Mouse (Mus musculus): ENCODE results near the gene Tmc5.

The Tmc5 gene

DNA sequence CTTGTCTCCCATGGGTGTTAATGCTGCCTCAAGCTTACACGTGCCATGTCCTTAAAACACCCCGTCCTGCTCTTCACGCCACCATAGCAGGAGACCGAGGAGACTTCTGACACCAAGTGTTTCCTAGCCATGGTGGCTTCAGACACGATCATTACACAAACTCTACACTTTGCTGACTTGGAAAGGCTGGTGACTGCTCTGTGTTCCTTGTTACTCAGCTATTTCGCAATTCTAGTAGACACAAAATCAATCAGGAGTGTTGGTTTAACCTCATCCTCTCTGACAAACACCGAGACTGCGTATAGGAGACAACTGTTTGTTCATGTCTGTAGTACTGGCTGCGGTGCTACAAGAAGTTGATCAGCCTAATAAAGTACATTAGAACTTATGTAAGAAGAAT lies 101.8 kb downstream of the Tmc5 start:
- no peak for DNase-seq

DNA sequence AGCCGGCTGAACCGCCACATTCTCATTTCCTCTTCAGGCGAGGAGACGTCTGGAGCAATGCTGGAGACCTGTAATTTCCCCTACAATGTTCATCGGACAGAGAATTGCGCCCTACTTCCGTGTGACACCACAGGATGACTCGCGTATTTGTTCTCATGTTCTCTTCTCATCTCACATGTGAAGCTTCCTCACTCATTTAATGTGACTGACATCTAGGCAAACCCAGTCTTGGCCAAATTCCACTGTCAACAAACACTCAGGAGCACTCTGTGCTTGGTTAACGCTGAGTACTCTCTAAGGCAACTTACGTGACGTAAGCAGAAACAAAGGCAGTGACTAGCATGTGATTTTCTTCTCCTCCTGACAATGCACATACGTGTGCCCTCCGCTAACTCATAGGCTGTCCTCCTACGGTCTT lies 106.1 kb downstream of the Tmc5 start:
- DNase-seq: peak; percentile 69

DNA sequence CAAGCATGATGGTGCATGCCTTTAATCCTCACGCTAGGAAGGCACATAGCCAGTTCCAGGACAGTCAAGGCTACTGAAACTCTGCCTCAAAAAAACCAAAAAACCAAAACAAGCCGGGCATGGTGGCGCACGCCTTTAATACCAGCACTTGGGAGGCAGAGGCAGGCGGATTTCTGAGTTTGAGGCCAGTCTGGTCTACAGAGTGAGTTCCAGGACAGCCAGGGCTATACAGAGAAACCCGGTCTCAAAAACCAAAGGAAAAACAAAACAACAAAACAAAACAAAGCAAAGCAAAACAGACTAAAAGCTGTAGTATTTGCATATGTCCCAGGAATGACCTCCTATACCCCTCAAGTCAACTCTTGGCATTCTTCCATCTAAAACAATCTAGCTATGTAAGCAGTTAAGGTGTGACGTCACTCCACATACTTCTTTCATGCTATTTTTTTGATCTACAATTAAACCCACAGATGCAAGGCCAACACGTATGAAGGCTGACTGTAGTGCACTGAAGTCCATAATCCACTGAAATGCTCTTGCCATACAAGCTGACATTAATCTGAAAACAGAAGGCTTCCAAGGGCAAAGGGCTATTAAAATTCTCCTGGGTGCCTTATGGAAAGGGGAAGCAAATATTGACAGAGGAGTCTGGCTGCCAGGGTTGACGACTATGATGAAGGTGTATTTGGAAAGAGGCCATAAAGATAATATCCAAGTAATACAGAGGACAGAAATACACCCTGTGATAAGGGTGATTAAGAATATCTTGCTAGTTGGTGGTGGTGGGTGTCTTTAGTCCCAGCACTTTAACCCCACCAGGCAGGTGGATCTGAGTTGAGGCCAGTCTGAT lies 107.1 kb downstream of the Tmc5 start:
- no peak for DNase-seq

DNA sequence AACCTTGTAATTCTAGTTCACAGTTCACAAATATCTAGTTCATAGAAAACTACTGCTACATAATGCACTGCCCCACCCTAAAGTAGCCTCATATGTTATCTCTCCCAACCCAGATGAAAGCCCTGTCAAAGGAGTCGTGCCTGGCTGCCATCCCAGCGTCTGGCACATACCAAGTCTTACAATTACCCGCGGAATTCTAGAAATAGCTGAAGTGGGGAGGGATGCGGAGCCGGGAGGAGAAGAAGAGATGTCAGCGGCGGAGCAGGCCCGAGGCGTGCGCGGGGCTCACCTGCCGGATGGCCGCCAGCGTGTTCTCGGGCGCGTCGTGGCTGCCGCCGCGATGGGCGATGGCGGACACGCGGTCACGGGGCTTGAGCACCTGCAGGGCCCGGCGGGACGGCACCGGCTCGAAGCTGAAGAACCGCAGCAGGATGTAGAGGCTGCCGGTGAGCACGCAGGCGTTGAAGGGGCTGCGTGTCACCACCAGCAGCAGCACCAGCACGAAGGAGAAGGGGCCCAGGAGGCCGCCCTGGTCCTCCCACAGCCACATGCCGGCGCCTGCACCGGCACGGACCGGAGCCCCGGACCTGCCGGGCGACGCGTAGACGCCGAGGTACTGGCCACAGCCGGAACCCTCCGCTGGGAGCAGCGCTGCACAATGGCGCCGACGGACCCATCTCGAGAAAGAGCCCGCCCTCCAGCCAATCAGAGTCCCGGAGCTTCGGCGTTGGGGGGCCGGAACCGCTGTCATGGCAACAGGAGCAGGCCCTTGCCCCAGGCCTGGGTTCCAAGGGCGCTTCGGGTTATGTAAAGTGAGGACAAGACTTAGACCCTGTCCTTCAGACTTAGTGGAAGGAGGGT lies 108.2 kb downstream of the Tmc5 start, which contains the start of gene Gde1:
Gene Gde1 (minus strand): TSS at position 678 of the 861 bp plus-strand sequence.
- peak; percentile 95 for DNase-seq

DNA sequence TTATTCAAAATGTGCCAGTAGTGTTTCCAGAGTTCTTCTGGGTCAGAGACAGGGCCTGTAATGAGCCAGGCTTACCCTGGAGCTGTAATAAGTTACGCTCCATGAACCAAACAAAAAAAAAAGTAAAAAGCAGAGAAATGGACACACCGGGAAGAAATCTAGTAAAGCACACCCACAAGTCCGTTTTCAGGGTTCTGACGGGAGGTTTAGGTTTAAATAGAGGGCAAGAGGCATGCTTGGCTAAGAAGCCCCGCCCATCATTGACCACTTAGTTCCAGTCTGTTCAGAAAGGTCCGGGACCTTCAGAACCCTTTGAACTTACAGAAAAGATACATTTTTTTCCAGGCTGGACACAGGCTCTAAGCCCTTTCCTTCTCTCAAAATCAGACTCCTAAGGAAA lies 109.0 kb downstream of the Tmc5 start:
- no peak for DNase-seq

DNA sequence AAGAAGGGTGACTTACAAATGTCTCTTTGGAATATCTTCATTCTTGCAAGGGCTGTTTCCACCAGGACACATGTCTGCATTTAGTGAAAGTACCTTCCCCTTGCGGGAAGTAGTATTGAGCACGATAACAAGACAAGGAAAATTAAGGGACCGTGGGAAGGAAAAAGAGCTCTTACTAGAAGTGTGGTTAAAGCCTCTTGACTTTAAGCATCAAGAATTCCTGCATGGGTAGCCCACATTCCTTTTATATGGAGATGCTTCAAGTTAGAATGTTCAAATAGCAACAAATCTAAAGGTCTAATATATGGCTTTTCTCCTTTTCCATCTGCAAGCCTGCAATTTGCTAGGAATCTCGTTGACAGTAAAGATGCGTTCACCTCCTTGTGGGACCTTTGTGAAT lies 109.4 kb downstream of the Tmc5 start:
- no peak for DNase-seq

DNA sequence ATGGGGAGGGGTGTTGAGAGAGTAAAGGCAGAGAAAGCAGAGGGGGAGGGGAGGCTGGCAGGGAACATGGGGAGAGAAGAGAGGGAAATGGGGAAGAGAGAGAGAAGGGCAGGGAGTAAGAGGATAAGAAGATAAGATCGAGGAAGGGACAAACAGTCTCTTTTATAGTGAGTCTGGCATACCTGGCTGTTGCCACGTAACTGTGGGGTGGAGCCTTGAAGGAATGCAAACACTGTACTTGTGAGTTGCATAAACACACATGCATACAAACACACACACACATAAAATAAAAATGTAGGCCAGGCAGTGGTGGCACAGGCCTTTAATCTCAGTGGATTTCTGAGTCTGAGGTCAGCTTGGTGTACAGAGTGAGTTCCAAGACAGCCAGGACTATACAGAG lies 110.1 kb downstream of the Tmc5 start:
- peak; percentile 34 for DNase-seq

DNA sequence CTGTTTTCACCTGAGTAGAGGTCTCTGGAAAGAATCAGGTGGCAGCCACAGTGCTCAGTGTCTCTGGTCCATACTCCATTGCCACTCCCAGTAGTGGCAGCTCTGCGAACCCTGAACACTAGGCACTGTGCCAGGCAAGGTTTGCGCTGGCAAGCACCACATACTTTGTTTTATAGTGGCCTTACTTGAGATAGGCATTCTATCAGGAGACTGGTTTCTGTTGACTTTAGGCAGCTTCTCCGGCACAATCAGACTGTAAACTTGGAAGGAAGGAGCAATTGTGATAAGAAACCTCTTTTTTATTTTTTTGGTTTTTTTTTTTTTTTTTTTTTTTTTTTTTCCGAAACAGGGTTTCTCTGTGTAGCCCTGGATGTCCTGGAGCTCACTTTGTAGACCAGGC lies 110.9 kb downstream of the Tmc5 start:
- DNase-seq: no peak

DNA sequence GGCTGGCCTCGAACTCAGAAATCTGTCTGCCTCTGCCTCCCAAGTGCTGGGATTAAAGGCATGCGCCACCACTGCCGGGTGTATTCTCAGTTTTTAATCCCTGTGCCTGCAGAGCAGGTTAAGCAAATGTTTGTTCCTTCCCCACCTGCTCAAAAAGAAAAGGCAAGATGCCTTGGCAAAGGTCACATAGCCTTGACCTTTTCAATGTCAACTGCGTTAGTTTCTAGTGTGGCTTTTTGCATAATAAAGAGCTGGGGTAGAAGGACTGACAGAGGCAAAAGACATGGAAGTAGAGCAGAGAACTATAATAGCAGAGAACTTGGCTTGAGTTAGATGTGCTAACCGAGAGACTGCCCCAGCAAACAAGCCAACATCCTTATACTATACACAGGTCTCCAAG lies 113.7 kb downstream of the Tmc5 start:
- no peak for DNase-seq

DNA sequence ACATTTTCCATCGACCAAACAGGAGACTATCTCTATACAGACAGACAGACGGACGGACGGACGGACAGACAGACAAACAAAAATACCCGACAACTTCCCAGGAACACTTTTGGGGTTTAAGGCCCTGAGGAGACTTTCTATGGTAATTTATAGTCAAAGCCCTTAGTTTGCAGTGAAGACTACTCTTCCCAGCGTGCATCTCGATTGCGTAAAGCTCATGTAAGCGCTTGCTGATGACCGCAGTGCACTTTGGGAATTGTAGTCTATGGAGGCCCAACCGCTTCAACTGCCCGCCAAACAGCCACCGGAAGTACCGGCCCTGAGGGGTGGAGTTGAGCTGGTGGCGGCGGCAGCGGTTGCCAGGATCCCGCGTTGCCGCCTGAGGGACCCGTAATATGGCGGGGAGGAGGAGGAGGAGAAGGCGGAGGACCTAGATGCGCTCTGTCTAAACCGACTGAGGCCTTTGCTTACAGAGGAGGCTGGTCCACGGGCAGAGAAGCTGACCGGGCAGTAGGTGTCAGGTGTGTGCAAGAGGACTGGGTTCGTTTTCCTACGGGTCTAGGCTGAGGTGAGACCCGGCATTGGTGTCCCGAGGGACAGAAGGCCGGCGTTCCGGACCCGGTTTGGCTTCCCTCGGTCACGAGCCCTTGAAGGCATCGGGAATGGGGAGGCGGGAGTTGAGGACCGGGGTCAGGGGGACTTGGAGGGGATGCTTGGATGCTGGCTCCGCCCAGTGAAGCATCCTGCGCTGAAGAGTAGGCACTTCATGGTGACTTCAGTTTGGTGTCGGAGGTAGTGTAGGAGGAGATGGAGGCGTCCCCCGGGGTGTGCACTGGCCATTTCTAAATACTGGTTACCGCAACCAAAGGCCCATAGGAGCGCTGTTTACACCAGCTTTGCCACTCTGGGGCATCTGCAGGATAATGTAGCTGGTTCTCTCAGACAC lies 115.4 kb downstream of the Tmc5 start, which contains the start of gene Ccp110:
Gene Ccp110 (plus strand): TSS at position 325 of the 946 bp plus-strand sequence.
- DNase-seq: peak; percentile 97

DNA sequence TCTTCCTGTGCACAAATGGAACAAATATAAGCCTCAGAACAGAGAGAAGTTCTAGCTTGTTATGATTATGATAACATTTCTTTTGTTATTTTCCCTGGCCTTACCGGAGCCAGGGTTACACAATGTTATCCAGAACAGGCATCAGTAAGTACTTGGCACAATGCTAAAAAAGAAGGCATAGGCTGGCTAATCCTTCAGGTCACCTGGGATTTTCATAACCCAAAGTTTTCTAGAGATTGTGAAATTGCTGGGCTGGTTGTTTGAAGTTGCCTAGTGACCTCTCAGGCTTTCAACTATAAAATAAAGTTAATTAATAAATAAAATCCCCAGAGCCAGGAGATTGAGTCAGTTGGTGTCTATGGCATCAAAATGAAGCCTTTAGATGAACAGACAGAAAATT lies 117.8 kb downstream of the Tmc5 start:
- DNase-seq: no peak

DNA sequence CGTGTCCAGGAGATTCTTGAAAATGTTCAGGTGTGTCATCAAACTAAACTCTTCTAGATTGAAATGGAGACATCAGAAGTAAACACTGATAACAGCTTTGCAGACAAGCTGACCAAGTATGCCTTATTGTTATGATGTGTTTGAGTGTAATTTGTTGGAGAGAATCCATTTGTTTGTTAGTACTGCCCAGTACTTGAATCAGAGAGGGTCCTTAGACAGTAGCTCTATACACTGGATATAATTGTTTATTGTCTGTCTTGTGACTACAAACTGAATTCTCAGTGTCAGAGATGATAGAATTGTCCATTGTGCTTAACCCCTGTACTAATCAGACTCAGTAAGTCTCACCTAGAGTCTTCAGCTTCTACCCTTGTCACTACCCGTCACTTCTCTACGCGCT lies 121.0 kb downstream of the Tmc5 start:
- no peak for DNase-seq

DNA sequence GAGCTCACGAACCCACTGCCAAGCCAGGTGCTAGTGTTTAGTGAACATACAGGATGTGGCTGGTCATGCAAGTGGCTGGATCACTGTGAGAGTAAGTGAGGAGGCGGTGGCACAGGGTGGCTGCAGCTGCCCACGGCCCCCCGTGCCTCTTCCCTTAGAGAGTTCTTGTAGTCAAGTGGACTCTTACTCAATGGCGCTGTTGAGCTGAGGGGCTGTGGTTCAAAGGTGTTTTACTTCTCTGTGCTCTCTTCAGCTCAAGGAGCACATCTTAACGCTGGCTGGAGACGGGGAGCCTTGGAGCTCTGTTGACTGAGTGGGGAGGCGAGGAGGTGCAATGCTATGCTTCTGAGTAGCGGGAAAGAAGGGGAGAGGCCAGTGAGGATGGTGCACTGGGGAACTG lies 126.8 kb downstream of the Tmc5 start:
- DNase-seq: peak; percentile 73
